Mouse (Mus musculus) embryonic fibroblast, embryonic 13.5 days (primary cell): Measurements from ENCODE around the gene Crybg1.

ENCODE experiments used
- CTCF ChIP-seq: IDR thresholded peaks from 2 replicates; pipeline ENCODE4 v1.5.1; 2011; ENCODE audit warnings: mild to moderate bottlenecking, control low read depth, low read length, moderate library complexity, borderline replicate concordance; ENCODE audit not compliant: insufficient read depth
- POLR2A ChIP-seq: IDR thresholded peaks from 2 replicates; pipeline ENCODE4 v1.6.1; 2011; ENCODE audit warnings: low read depth, mild to moderate bottlenecking, control low read depth, low read length, moderate library complexity

GRCm38 (mm10) chr10:44005677-44006641 lies 142.7 kb downstream of the Crybg1 start:
- TF ChIP-seq POLR2A (no peak), CTCF (no peak)
